Mouse (Mus musculus) CD4-positive, CD25-positive, alpha-beta regulatory T cell, adult 2 months (primary cell): ENCODE measurements around the gene Heca.
A peak's percentile ranks its signal among the peaks of the same experiment; 100 is the strongest.
"Not testable (repeated sequence)": the region's sequence is repeated elsewhere in the genome, so short reads cannot be mapped to it uniquely, and the experiment has no call there.

Experiments
- DNase-seq: peaks from one replicate; pipeline ENCODE4 v3.0.0-alpha.2; 2012; ENCODE audit warnings: low read depth, low spot score

Heca gene

GRCm38 (mm10) chr10:17880724-17881123, 67.1 kb downstream of the Heca start:
- DNase-seq: no peak

- DNase-seq: no peak
Measured at GRCm38 (mm10) chr10:17880038-17880437, 67.8 kb downstream of the Heca start.

GRCm38 (mm10) chr10:17878002-17878919, 69.6 kb downstream of the Heca start:
- no peak for DNase-seq

GRCm38 (mm10) chr10:17869822-17870662, 77.8 kb downstream of the Heca start:
- DNase-seq: peak; percentile 81

- no peak for DNase-seq
Measured at GRCm38 (mm10) chr10:17860701-17861480, 87.0 kb downstream of the Heca start.

- no peak for DNase-seq
Measured at GRCm38 (mm10) chr10:17857647-17858261, 90.1 kb downstream of the Heca start.

GRCm38 (mm10) chr10:17844781-17845537, 102.9 kb downstream of the Heca start:
- no peak for DNase-seq

GRCm38 (mm10) chr10:17842030-17842429, 105.8 kb downstream of the Heca start:
- no peak for DNase-seq

GRCm38 (mm10) chr10:17836275-17836674, 111.6 kb downstream of the Heca start:
- DNase-seq: no peak

- DNase-seq: no peak
Measured at GRCm38 (mm10) chr10:17835031-17835430, 112.8 kb downstream of the Heca start.

GRCm38 (mm10) chr10:17831041-17831440, 116.8 kb downstream of the Heca start:
- DNase-seq: no peak

- no peak for DNase-seq
Measured at GRCm38 (mm10) chr10:17829205-17829604, 118.7 kb downstream of the Heca start.

GRCm38 (mm10) chr10:17827391-17827790, 120.5 kb downstream of the Heca start:
- no peak for DNase-seq

- not testable (repeated sequence) for DNase-seq
Measured at GRCm38 (mm10) chr10:17820422-17820821, 127.4 kb downstream of the Heca start.
